In genomic region chr17:56609452-56610171, GRCm38 (mm10) we compare ENCODE assay signal across 8 mouse cellular contexts. TPM values are rescaled to one million over a fixed set of nuclear protein-coding genes. Genes with fewer than 3 reads are reported as not detected.
A peak's percentile ranks its signal among the peaks of the same experiment; 100 is the strongest.
DNase-seq lines count a peak whose midpoint lies in the region; ATAC-seq and TF ChIP-seq lines count a peak whose summit lies in the region.

Gene 2410015M20Rik (minus strand): TSS chr17:56609771.

- H3K9me3 ChIP-seq in megakaryocyte, embryonic 14.5 days, result no peaks in the 10 kb centered on the region

- peak; percentile 95 for DNase-seq in gastrocnemius, adult 8-10 months (ENCODE audit: low spot score in 2 of 2)
- DNase-seq in hindlimb bud, embryonic 11.5 days (ENCODE audit: extremely low spot score, low read depth, low spot score), result peak; percentile 94
- peak; percentile 90 to 98 for DNase-seq in left cerebral cortex, adult 8-10 months (ENCODE audit: low spot score in 2 of 2)
- peak; percentile 98 for DNase-seq in right cerebral cortex, postnatal 10 days (ENCODE audit: low spot score in 2 of 2)
- DNase-seq in urinary bladder, postnatal 25 days (ENCODE audit: low spot score), result peak; percentile 87

- peak; percentile 84 for ATAC-seq in activated CD4-positive, CD25-positive, alpha-beta regulatory T cell, adult 4 months

- peaks cover 44% of the 10 kb centered on the region for H3K36me3 ChIP-seq in megakaryocyte, embryonic 14.5 days (replicated peaks; ENCODE audit: low read length)

- peak; percentile 27; the same call in 1 of the 2 replicates for TF ChIP-seq CTCF in cortical plate, adult 2 months (IDR thresholded peaks at IDR 0.05; ENCODE audit: extremely low read depth, insufficient read depth, low read length)

- H3K4me1 ChIP-seq in cortical plate, adult 2 months (ENCODE audit: control insufficient read depth, insufficient read depth, low read length), result peaks cover 8% of the 10 kb centered on the region; the same call in 1 of the 2 replicates
- peaks cover 73% of the 10 kb centered on the region for H3K4me1 ChIP-seq in megakaryocyte, embryonic 14.5 days

- peak within 1 kb of the TSS; percentile 37 for H3K27ac ChIP-seq in cortical plate, adult 2 months (ENCODE audit: insufficient read depth, low read length)

- no peaks in the 10 kb centered on the region for H3K27me3 ChIP-seq in megakaryocyte, embryonic 14.5 days (replicated peaks)

- H3K4me3 ChIP-seq in cortical plate, adult 2 months (ENCODE audit: insufficient read depth, low read length), result peak within 1 kb of the TSS; percentile 55
- H3K4me3 ChIP-seq in megakaryocyte, embryonic 14.5 days (replicated peaks), result peak within 1 kb of the TSS; percentile 94

- peak; percentile 94 for TF ChIP-seq POLR2A in cortical plate, adult 2 months (IDR thresholded peaks at IDR 0.05; ENCODE audit: extremely low read depth, insufficient read depth, low read length)

RNA-seq across cellular contexts. Expression of gene 2410015M20Rik, which starts in this region (rescaled TPM):
- 100 to 1,000 TPM; 272 to 317 TPM for polyA plus RNA-seq in activated CD4-positive, CD25-positive, alpha-beta regulatory T cell, adult 4 months (2017; shearing (Covaris generic))
- 145 and 159 TPM in 2 replicates for polyA plus RNA-seq in cortical plate, adult 2 months (2012; rRNA removed)
- total RNA-seq in gastrocnemius, adult 8-10 months (2022), result 100 to 1,000 TPM; 119 to 142 (median 131) TPM
- 100 to 1,000 TPM; 147 to 180 (median 158) TPM for total RNA-seq in left cerebral cortex, adult 8-10 months (2022)
- polyA plus RNA-seq in megakaryocyte, embryonic 14.5 days (2012; ENCODE audit: insufficient read depth, low replicate concordance), result 90.4 and 344 TPM in 2 replicates

Comparison
In these comparisons a context has a peak if more than half of its experiments do, and no peak if none do; other contexts are left out.
1. Peak in every context shown above with its lines: DNase-seq, ATAC-seq, H3K4me3 ChIP-seq and H3K27ac ChIP-seq.